Mouse (Mus musculus) cerebellum, adult 2 months (tissue): ENCODE results near the gene Usp54. TPM values are rescaled to one million over a fixed set of nuclear protein-coding genes. Genes with fewer than 3 reads are reported as not detected.
A peak's percentile ranks its signal among the peaks of the same experiment; 100 is the strongest.

Source experiments
- DNase-seq, 2 experiments: peaks; one replicate each; pipeline ENCODE4 v3.0.0; 2021
- H3K27ac ChIP-seq: fragments of 200-500 bp; 2 replicates; pipeline ENCODE4 v1.5.1; 2012; ENCODE audit warnings: low read length, control low read depth, inconsistent platforms; ENCODE audit not compliant: insufficient read depth
- H3K27me3 ChIP-seq: fragments of 200-500 bp; 2 replicates; pipeline ENCODE4 v1.6.1; 2012; ENCODE audit warnings: inconsistent platforms, mild to moderate bottlenecking, low read length, moderate library complexity; ENCODE audit not compliant: control insufficient read depth, insufficient read depth
- H3K4me1 ChIP-seq: fragments of 200-500 bp; 2 replicates; pipeline ENCODE4 v1.6.1; 2011; ENCODE audit warnings: low read length; ENCODE audit not compliant: control insufficient read depth, insufficient read depth
- H3K4me3 ChIP-seq: fragments of 200-500 bp; replicated peaks from 2 replicates; pipeline ENCODE3; 2011; ENCODE audit warnings: mild to moderate bottlenecking, low read depth, low read length, control low read depth; ENCODE audit not compliant: insufficient read depth
- CTCF ChIP-seq: fragments of 200-500 bp; IDR thresholded peaks from 2 replicates; pipeline ENCODE4 v1.5.1; 2011; ENCODE audit warnings: low read depth, mild to moderate bottlenecking, control low read depth, low read length, moderate library complexity, borderline replicate concordance; ENCODE audit not compliant: insufficient read depth
- POLR2A ChIP-seq: fragments of 200-500 bp; IDR thresholded peaks from 2 replicates; pipeline ENCODE4 v1.6.1; 2011; ENCODE audit warnings: low read length, control low read depth, borderline replicate concordance; ENCODE audit not compliant: insufficient read depth
- WGBS: fragments of 180-500 bp; shearing (Covaris S2); methylation state at CpG from one replicate; pipeline ENCODE4 v1.1.7; 2018; 5-methylcytosine and 5-hydroxymethylcytosine counted together
- polyA plus RNA-seq: library from polyadenylated mRNA; depleted of rRNA; stranded (reverse); fragments of >200 nt; gene quantifications from 2 replicates; pipeline ENCODE4 v1.2.3, GENCODE M21; 2012

Gene Usp54
- polyA plus RNA-seq, 1 experiment = 63.1 TPM

GRCm38 (mm10) chr14:20618211-20618610 is 22.7 kb downstream of the Usp54 start:
- 71% methylated on average over 5 of the region's 5 CpGs for WGBS
- Histone ChIP-seq H3K4me1 (no peaks in the 10 kb centered on the region), H3K4me3 (peak overlapping the region; percentile 5), H3K27me3 (no peaks in the 10 kb centered on the region), H3K27ac (peak overlapping the region; percentile 56; the same call in 1 of the 2 replicates)
- TF ChIP-seq CTCF (no peak), POLR2A (no peak)
- DNase-seq = no peak

GRCm38 (mm10) chr14:20616421-20616820 is 24.4 kb downstream of the Usp54 start:
- peak in 1 of 2 experiments; percentile 18 for DNase-seq
- H3K27ac ChIP-seq = no peak overlapping the region; the same call in 1 of the 2 replicates
- WGBS = 22% methylated on average over 2 of the region's 2 CpGs
- TF ChIP-seq POLR2A (no peak), CTCF (no peak)
- H3K4me3 ChIP-seq = no peak overlapping the region
- H3K4me1 ChIP-seq = no peaks in the 10 kb centered on the region
- H3K27me3 ChIP-seq = no peaks in the 10 kb centered on the region

GRCm38 (mm10) chr14:20615075-20615474 is 25.8 kb downstream of the Usp54 start:
- no peak for DNase-seq
- 98% methylated on average over 2 of the region's 2 CpGs for WGBS
- H3K4me1 ChIP-seq = no peaks in the 10 kb centered on the region
- H3K27ac ChIP-seq = no peak overlapping the region
- H3K4me3 ChIP-seq = no peak overlapping the region
- TF ChIP-seq CTCF (no peak), POLR2A (no peak)
- H3K27me3 ChIP-seq = no peaks in the 10 kb centered on the region

- TF ChIP-seq CTCF (no peak), POLR2A (no peak)
- Histone ChIP-seq H3K27me3 (no peaks in the 10 kb centered on the region), H3K4me1 (no peaks in the 10 kb centered on the region), H3K27ac (no peak overlapping the region), H3K4me3 (no peak overlapping the region)
- no peak for DNase-seq
- 94% methylated on average over 1 of the region's 1 CpGs for WGBS
These were observed 28.0 kb downstream of the Usp54 start for GRCm38 (mm10) chr14:20612820-20613219.

GRCm38 (mm10) chr14:20610146-20610545 is 30.7 kb downstream of the Usp54 start:
- TF ChIP-seq POLR2A (no peak), CTCF (no peak)
- Histone ChIP-seq H3K4me3 (no peak overlapping the region), H3K4me1 (no peaks in the 10 kb centered on the region), H3K27me3 (no peaks in the 10 kb centered on the region), H3K27ac (no peak overlapping the region)
- no peak for DNase-seq
- WGBS = 66% methylated on average over 4 of the region's 4 CpGs

- H3K4me3 ChIP-seq = no peak overlapping the region
- H3K4me1 ChIP-seq = no peaks in the 10 kb centered on the region
- no peak for TF ChIP-seq POLR2A
- TF ChIP-seq CTCF = no peak
- H3K27me3 ChIP-seq = no peaks in the 10 kb centered on the region
- H3K27ac ChIP-seq = no peak overlapping the region
- DNase-seq = no peak
- WGBS = 79% methylated on average over 3 of the region's 3 CpGs
These were observed 31.3 kb downstream of the Usp54 start for GRCm38 (mm10) chr14:20609519-20609918.

GRCm38 (mm10) chr14:20607396-20608126 is 33.3 kb downstream of the Usp54 start:
- 74% methylated on average over 9 of the region's 9 CpGs for WGBS
- no peak overlapping the region for H3K27ac ChIP-seq
- H3K27me3 ChIP-seq = no peaks in the 10 kb centered on the region
- no peak for DNase-seq
- TF ChIP-seq POLR2A = no peak
- no peak for TF ChIP-seq CTCF
- H3K4me3 ChIP-seq = no peak overlapping the region
- no peaks in the 10 kb centered on the region for H3K4me1 ChIP-seq

- no peak for TF ChIP-seq CTCF
- TF ChIP-seq POLR2A = no peak
- WGBS = 98% methylated on average over 1 of the region's 1 CpGs
- Histone ChIP-seq H3K4me3 (no peak overlapping the region), H3K4me1 (peaks cover 1% of the 10 kb centered on the region; the same call in 1 of the 2 replicates), H3K27ac (no peak overlapping the region), H3K27me3 (no peaks in the 10 kb centered on the region)
- no peak for DNase-seq
These were observed 39.6 kb downstream of the Usp54 start for GRCm38 (mm10) chr14:20601287-20601686.
